Mouse (Mus musculus): ENCODE results near the gene 3110082J24Rik.
"Not testable (repeated sequence)": the region's sequence is repeated elsewhere in the genome, so short reads cannot be mapped to it uniquely, and the experiment has no call there.

Gene 3110082J24Rik

DNA sequence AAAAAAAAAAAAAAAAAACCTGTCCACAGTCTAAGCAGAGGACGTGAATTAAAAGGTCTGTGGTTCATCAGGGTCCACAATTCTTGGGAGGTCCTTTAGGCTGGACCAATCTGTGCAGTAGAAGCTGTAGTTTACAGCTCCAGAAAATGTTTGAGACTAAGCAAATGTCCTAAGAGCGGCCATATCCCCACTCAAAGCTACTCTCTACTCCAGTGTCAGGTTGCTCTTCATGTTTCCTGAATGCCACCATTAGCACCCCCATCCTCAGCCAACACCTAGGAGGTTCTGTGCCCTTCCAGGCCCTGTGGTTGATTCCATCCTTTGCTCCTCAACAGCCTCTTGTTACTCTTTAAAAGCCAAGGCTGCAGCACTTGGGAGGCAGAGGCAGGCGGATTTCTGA lies 33.5 kb downstream of the 3110082J24Rik start:
- no peak for DNase-seq (ENCODE audit: low read depth, low spot score)

DNA sequence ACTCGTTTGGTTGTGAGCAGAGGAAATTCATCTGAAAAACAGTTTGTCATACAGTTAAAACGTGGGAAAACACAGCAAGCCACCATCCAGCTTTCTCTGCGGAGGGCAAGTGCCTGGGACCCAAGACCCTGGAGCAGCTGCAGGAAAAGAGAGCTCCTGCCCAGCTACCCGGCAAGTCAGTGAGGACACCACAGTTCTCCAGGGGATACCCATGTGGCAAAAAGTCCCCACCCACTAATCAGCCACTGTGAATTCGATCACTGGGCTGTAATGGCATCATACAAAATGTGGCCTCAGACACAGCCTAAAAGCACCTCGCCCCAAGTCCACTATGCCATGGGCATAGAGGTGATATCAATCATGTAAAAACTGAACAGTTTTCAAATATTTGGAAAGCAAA lies 34.2 kb downstream of the 3110082J24Rik start:
- no peak for DNase-seq (ENCODE audit: low read depth, low spot score)

- no peak for DNase-seq (ENCODE audit: low read depth, low spot score)
Observed at GRCm38 (mm10) chr5:30067726-30068125, 38.2 kb downstream of the 3110082J24Rik start.

DNA sequence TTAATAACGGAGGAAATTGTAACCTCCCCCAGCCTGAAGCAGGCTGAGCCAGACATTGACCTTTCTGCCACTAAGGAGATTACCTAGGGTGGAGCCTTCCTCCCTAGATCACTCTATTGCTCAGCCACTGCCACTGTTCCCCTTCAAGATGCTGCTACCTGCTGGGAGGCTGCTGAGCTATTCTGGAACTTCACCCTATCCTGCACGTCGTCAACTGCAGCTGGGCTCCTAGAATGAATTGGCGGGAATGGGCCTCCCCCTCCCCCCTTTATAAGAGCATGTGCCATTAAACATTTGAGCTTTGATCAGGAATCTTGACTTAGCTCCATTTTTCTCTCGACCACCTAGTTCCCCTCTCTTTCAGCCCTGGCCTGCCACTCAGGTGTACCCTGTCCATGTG lies 46.3 kb downstream of the 3110082J24Rik start:
- DNase-seq (ENCODE audit: low read depth, low spot score) = not testable (repeated sequence)

DNA sequence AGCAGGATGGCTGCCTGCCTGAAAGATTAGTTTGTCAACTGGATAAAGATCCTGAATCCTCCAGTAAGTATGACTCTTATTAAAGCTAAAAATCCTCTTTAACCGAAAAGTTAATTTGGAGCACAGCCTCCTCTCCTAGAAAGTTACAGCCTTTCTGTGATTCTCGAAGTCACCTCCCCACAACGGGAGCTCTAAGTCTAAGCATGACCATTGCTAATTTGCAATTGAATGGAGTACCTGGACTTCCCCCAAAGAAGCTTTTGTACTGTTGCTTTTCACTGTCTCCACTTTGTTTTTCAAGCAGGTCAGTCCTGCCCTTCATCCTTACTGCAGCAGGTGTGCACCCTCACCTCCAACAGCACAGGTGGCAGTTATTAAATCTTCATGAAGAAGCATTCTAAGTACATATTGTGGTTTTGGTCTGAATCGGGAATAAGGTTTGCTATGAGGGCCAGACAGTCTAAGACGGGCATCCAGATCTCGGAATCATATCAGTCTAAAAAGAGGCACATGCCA lies 47.6 kb downstream of the 3110082J24Rik start:
- DNase-seq (ENCODE audit: low read depth, low spot score) = no peak
